Mouse (Mus musculus) liver, adult 2 months (tissue): Measurements from ENCODE around the gene Cyb5d1.

Experiments used
- CTCF ChIP-seq: fragments of 200-500 bp; IDR thresholded peaks from 2 replicates; pipeline ENCODE4 v1.5.1; 2011; ENCODE audit warnings: low read depth, low read length, control low read depth
- POLR2A ChIP-seq: fragments of 200-500 bp; IDR thresholded peaks from 2 replicates; pipeline ENCODE4 v1.6.1; 2011; ENCODE audit warnings: low read length, control low read depth; ENCODE audit not compliant: insufficient read depth; ENCODE audit errors: extremely low read depth

DNA sequence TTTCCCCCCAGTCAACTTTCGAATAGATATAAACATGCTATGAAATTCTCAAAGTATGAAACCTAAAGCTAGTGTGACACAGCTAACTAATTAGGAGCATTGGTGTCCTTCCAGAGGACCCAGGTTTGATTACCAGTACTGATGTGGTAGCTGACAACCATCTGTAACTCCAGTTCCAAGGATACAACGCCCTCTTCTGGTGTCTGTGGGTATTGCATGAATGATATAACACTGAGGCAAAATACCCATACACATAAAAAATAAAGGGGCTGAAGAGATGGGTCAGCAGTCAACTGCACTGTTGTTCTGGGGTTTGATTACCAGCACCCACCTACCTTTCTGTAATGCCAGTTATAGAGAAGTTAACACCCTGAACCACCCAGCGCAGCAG, 22.7 kb downstream of the Cyb5d1 start:
- TF ChIP-seq POLR2A (no peak), CTCF (peak; percentile 27; the same call in 1 of the 2 replicates)
